Mouse (Mus musculus) spleen, adult 2 months (tissue): ENCODE measurements around the gene 1700001C02Rik.

ENCODE experiments used
- CTCF ChIP-seq: fragments of 200-500 bp; IDR thresholded peaks from 2 replicates; pipeline ENCODE4 v1.5.1; 2011; ENCODE audit warnings: mild to moderate bottlenecking, inconsistent platforms; ENCODE audit not compliant: insufficient read depth, insufficient read length, insufficient replicate concordance; ENCODE audit errors: extremely low read depth
- POLR2A ChIP-seq: fragments of 200-500 bp; IDR thresholded peaks from 2 replicates; pipeline ENCODE4 v1.6.1; 2011; ENCODE audit warnings: low read depth, low read length, inconsistent platforms

- TF ChIP-seq POLR2A: no peak
- TF ChIP-seq CTCF: no peak
Measured at GRCm38 (mm10) chr5:30520214-30520732, 54.4 kb downstream of the 1700001C02Rik start.
